Mouse (Mus musculus): ENCODE measurements around the gene Hbs1l.

DNA sequence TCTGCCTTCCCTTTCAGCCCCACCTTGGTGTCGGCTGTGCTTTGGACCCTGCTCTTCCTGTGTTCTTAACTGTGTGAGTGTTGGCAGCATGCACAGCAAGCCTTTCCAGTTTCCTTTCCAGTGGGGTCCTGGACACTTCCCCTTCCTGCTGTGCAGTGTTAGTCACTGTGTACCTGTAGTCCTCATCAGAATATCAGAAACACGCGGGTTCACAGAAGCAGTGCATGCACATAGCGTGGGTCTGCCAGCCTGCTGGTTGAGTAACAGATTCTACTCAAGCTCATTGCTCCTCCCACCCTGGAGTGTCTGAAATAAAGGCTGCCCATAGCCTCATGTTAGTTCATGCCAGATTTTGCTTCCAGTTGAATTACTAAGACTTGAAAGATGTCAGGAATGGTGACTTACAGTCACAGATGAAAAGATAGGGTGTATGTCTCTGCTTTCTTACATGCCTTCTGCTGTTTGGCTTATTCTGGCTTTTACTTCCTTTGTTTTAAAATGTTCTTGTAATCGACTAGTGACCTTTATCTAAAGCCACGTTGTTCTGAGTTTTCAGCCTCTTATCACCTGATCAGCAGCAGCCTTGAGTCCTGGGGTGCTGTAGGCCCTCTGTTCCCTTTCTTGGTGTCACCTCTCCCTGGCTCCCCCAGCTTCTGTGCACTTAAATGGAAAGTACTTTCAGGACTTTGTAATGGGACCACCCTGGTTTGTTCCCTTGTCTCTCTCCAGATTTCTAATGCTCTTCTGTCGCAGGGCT is 38.7 kb downstream of the Hbs1l start:
- TF ChIP-seq EP300 (IDR thresholded peaks at IDR 0.05; ENCODE audit: low read depth in 1 of 2, low read length in 2 of 2) (peak; percentile 44 to 53; a peak in 3 of 4 replicates), UBTF (IDR thresholded peaks at IDR 0.05; ENCODE audit: borderline replicate concordance, insufficient read depth, low read depth, low read length) (no peak), POLR2A (IDR thresholded peaks at IDR 0.05; ENCODE audit: control insufficient read depth in 1 of 2, insufficient read depth in 1 of 2, low read depth in 1 of 2, low read length in 2 of 2, poor library complexity in 1 of 2) (no peak), CHD2 (IDR thresholded peaks at IDR 0.05; ENCODE audit: low read length) (no peak), USF1 (IDR thresholded peaks at IDR 0.05; ENCODE audit: low read depth, low read length) (0 out of 2 replicates have a peak, but pooled peaks have one; percentile 31), ZC3H11A (IDR thresholded peaks at IDR 0.05; ENCODE audit: low read depth, low read length) (no peak), NRF1 (IDR thresholded peaks at IDR 0.05; ENCODE audit: insufficient read depth, low read depth, low read length, poor library complexity, severe bottlenecking) (no peak), MEF2A (IDR thresholded peaks at IDR 0.05; ENCODE audit: extremely low read depth, insufficient replicate concordance, low read depth, low read length, poor library complexity, severe bottlenecking) (no peak), CTCF (IDR thresholded peaks at IDR 0.05 in 2 of 3, conservative IDR thresholded peaks at IDR 0.05 in 1 of 3; ENCODE audit: control insufficient read depth in 1 of 3, insufficient read depth in 1 of 3, low read depth in 2 of 3, low read length in 3 of 3, poor library complexity in 1 of 3, severe bottlenecking in 1 of 3) (no peak), ZNF384 (IDR thresholded peaks at IDR 0.05; ENCODE audit: low read depth, low read length) (no peak), E2F4 (IDR thresholded peaks at IDR 0.05; ENCODE audit: borderline replicate concordance, low read depth, low read length) (no peak)

Data from MEL (cell line).